Comparison of ENCODE assay signal across 10 mouse cellular contexts in genomic region chr10:59636751-59637533, GRCm38 (mm10). TPM values are rescaled to one million over a fixed set of nuclear protein-coding genes. Genes with fewer than 3 reads are reported as not detected.
DNase-seq lines count a peak whose midpoint lies in the region; ATAC-seq and TF ChIP-seq lines count a peak whose summit lies in the region.
"Had no signal": no experiment of that assay in that cellular context is flagged by ENCODE, and none has a peak within 500 bp of the region (broad histone marks: within the 10 kb centered on the region; RNA-seq: fewer than 3 reads in every experiment).

No protein-coding gene starts in this region.

- H3K4me1 ChIP-seq in forebrain, embryonic 16.5 days (replicated peaks; ENCODE audit: control insufficient read depth, insufficient read depth, low read length): no peaks in the 10 kb centered on the region
- H3K4me1 ChIP-seq in forebrain, postnatal 0 days (ENCODE audit: insufficient read depth): no peaks in the 10 kb centered on the region
- no peaks in the 10 kb centered on the region; the same call in 1 of the 2 replicates for H3K4me1 ChIP-seq in forebrain, embryonic 11.5 days (replicated peaks; ENCODE audit: control insufficient read depth, insufficient read depth, low read length)

- intact Hi-C loops in heart, postnatal 25 days (cut with DNase I): no loop called here

- WGBS in forebrain, embryonic 16.5 days: 85% methylated on average over 16 of the region's 16 CpGs
- WGBS in forebrain, postnatal 0 days: 77% methylated on average over 16 of the region's 16 CpGs
- 81% methylated on average over 16 of the region's 16 CpGs for WGBS in forebrain, embryonic 11.5 days

- DNase-seq in heart, adult 8-10 months (ENCODE audit: low spot score): peak; percentile 19
- no peak for DNase-seq in heart, postnatal 25 days (ENCODE audit: low spot score)
- peak; percentile 65 for DNase-seq in CD4-positive, CD25-positive, alpha-beta regulatory T cell, adult 2 months (ENCODE audit: low read depth, low spot score)
- peak; percentile 19 for DNase-seq in lung, postnatal 36 days
- DNase-seq in forebrain, postnatal 0 days: no peak
- DNase-seq in forebrain, embryonic 11.5 days (ENCODE audit: low spot score): no peak

- no peak overlapping the region for H3K9ac ChIP-seq in forebrain, embryonic 16.5 days (replicated peaks; ENCODE audit: low read depth, low read length)
- no peak overlapping the region for H3K9ac ChIP-seq in forebrain, postnatal 0 days
- no peak overlapping the region for H3K9ac ChIP-seq in forebrain, embryonic 11.5 days (ENCODE audit: low read length)

- peak; percentile 83 for ATAC-seq in erythroblast, adult 5-6 weeks (replicated peaks; ENCODE audit: low FRiP score, poor library complexity, severe bottlenecking)
- no peak for ATAC-seq in forebrain, embryonic 16.5 days
- no peak for ATAC-seq in forebrain, postnatal 0 days
- ATAC-seq in forebrain, embryonic 11.5 days (replicated peaks; ENCODE audit: low FRiP score): no peak
- ATAC-seq: Patski had no signal

- TF ChIP-seq CTCF in forebrain, postnatal 0 days (IDR thresholded peaks at IDR 0.05; ENCODE audit: low read depth): no peak

- H3K27me3 ChIP-seq in forebrain, embryonic 16.5 days (replicated peaks; ENCODE audit: control insufficient read depth, insufficient read depth, low read length): no peaks in the 10 kb centered on the region
- no peaks in the 10 kb centered on the region for H3K27me3 ChIP-seq in forebrain, postnatal 0 days (ENCODE audit: insufficient read depth, low read length)
- no peaks in the 10 kb centered on the region for H3K27me3 ChIP-seq in forebrain, embryonic 11.5 days (ENCODE audit: control insufficient read depth, insufficient read depth, low read length)
- H3K27me3 ChIP-seq: Patski had no signal

- no peak overlapping the region for H3K27ac ChIP-seq in forebrain, embryonic 16.5 days (ENCODE audit: low read length)
- no peak overlapping the region for H3K27ac ChIP-seq in forebrain, postnatal 0 days (ENCODE audit: low read depth, low read length)
- no peak overlapping the region for H3K27ac ChIP-seq in forebrain, embryonic 11.5 days (ENCODE audit: low read depth, low read length)

- H3K9me3 ChIP-seq in forebrain, embryonic 16.5 days (ENCODE audit: control insufficient read depth, low read length): no peaks in the 10 kb centered on the region
- no peaks in the 10 kb centered on the region for H3K9me3 ChIP-seq in forebrain, postnatal 0 days (ENCODE audit: low read length)
- no peaks in the 10 kb centered on the region for H3K9me3 ChIP-seq in forebrain, embryonic 11.5 days (ENCODE audit: control insufficient read depth, low read length)

- H3K36me3 ChIP-seq in forebrain, embryonic 16.5 days (ENCODE audit: control insufficient read depth, insufficient read depth): no peaks in the 10 kb centered on the region
- no peaks in the 10 kb centered on the region for H3K36me3 ChIP-seq in forebrain, postnatal 0 days (ENCODE audit: insufficient read depth)
- no peaks in the 10 kb centered on the region for H3K36me3 ChIP-seq in forebrain, embryonic 11.5 days (ENCODE audit: control insufficient read depth, insufficient read depth, low read length)

- H3K4me3 ChIP-seq in forebrain, embryonic 16.5 days (replicated peaks; ENCODE audit: low read length): no peak overlapping the region
- H3K4me3 ChIP-seq in forebrain, postnatal 0 days (ENCODE audit: low read depth, low read length): no peak overlapping the region
- no peak overlapping the region for H3K4me3 ChIP-seq in forebrain, embryonic 11.5 days (ENCODE audit: low read depth, low read length)

- no peak overlapping the region for H3K4me2 ChIP-seq in forebrain, embryonic 16.5 days (ENCODE audit: low read length)
- H3K4me2 ChIP-seq in forebrain, postnatal 0 days (ENCODE audit: low read depth): no peak overlapping the region
- H3K4me2 ChIP-seq in forebrain, embryonic 11.5 days (ENCODE audit: low read depth, low read length, severe bottlenecking): no peak overlapping the region

RNA-seq across cellular contexts. Expression of gene Mcu, which starts 20.4 kb away (rescaled TPM):
- total RNA-seq in heart, adult 8-10 months (2022): 10 to 100 TPM; 19.4 to 25.7 (median 23.9) TPM
- total RNA-seq in heart, postnatal 25 days (2021): 10 to 100 TPM; 21.3 to 22.6 TPM
- 10.0 and 19.2 TPM in 2 replicates for total RNA-seq in erythroblast, adult 5-6 weeks (2015; ENCODE audit: low replicate concordance)
- total RNA-seq in erythroblast, adult 5-6 weeks (2017; ENCODE audit: low replicate concordance): 9.2 and 16.2 TPM in 2 replicates
- polyA plus RNA-seq in forebrain, embryonic 16.5 days (2015; fragmentation: Nextera tagmentation; extraction: Ambion mirVana): 26.3 and 27.3 TPM in 2 replicates
- total RNA-seq in forebrain, postnatal 0 days (2014; rRNA removed): 41.0 and 47.9 TPM in 2 replicates
- 51.4 and 58.0 TPM in 2 replicates for polyA plus RNA-seq in forebrain, postnatal 0 days (2015; fragmentation: Nextera tagmentation; extraction: Ambion mirVana)
- polyA plus RNA-seq in forebrain, embryonic 11.5 days (2014; fragmentation: Nextera tagmentation; extraction: Ambion mirVana): 20.8 and 22.3 TPM in 2 replicates

RNA-seq across cellular contexts. Expression of gene Gm10322, which starts 21.1 kb away (rescaled TPM):
- not detected for total RNA-seq in heart, adult 8-10 months (2022)
- not detected for total RNA-seq in heart, postnatal 25 days (2021)
- not detected in 2 replicates for total RNA-seq in erythroblast, adult 5-6 weeks (2015; ENCODE audit: low replicate concordance)
- not detected in 2 replicates for total RNA-seq in erythroblast, adult 5-6 weeks (2017; ENCODE audit: low replicate concordance)
- not detected in 2 replicates for polyA plus RNA-seq in forebrain, embryonic 16.5 days (2015; fragmentation: Nextera tagmentation; extraction: Ambion mirVana)
- not detected in 2 replicates for total RNA-seq in forebrain, postnatal 0 days (2014; rRNA removed)
- polyA plus RNA-seq in forebrain, postnatal 0 days (2015; fragmentation: Nextera tagmentation; extraction: Ambion mirVana): not detected in 2 replicates
- not detected in 2 replicates for polyA plus RNA-seq in forebrain, embryonic 11.5 days (2014; fragmentation: Nextera tagmentation; extraction: Ambion mirVana)
- polyA plus RNA-seq: liver, embryonic 16.5 days; Patski had no signal

Comparison
In these comparisons a context has a peak if more than half of its experiments do, and no peak if none do; other contexts are left out.
1. DNase-seq: peak in heart, adult 8-10 months (single experiment), CD4-positive, CD25-positive, alpha-beta regulatory T cell, adult 2 months (single experiment) and lung, postnatal 36 days (single experiment); none in heart, postnatal 25 days (single experiment), forebrain, postnatal 0 days (single experiment) and forebrain, embryonic 11.5 days (single experiment).